Mouse (Mus musculus): ENCODE measurements around the gene Tomm5. TPM values are rescaled to one million over a fixed set of nuclear protein-coding genes. Genes with fewer than 3 reads are reported as not detected.

Gene Tomm5
- polyA plus RNA-seq, 1 experiment from 2014 or later = 150 TPM

Other genes with a start within 250 kb of the Tomm5 start
- gene Grhpr, start 126.7 kb downstream of the Tomm5 start, polyA plus RNA-seq (2015; fragmentation: Nextera tagmentation; extraction: Ambion mirVana) = 23.9 and 27.2 TPM in 2 replicates
- 44.5 and 48.7 TPM in 2 replicates for gene Zbtb5, start 95.7 kb downstream of the Tomm5 start, polyA plus RNA-seq (2015; fragmentation: Nextera tagmentation; extraction: Ambion mirVana)
- gene Polr1e, start 89.5 kb downstream of the Tomm5 start, polyA plus RNA-seq (2015; fragmentation: Nextera tagmentation; extraction: Ambion mirVana) = 31.7 and 33.2 TPM in 2 replicates
- gene Fbxo10, start 23.5 kb downstream of the Tomm5 start, polyA plus RNA-seq (2015; fragmentation: Nextera tagmentation; extraction: Ambion mirVana) = 18.0 and 21.1 TPM in 2 replicates
- 1.7 and 2.4 TPM in 2 replicates for gene Frmpd1, start 76.8 kb upstream of the Tomm5 start, polyA plus RNA-seq (2015; fragmentation: Nextera tagmentation; extraction: Ambion mirVana)
- gene Trmt10b, start 189.0 kb upstream of the Tomm5 start, polyA plus RNA-seq (2015; fragmentation: Nextera tagmentation; extraction: Ambion mirVana) = 25.5 and 28.6 TPM in 2 replicates
- gene Dcaf10, start 234.0 kb upstream of the Tomm5 start, polyA plus RNA-seq (2015; fragmentation: Nextera tagmentation; extraction: Ambion mirVana) = 7.4 and 7.7 TPM in 2 replicates
- 31.7 and 32.6 TPM in 2 replicates for gene Exosc3, start 234.6 kb upstream of the Tomm5 start, polyA plus RNA-seq (2015; fragmentation: Nextera tagmentation; extraction: Ambion mirVana)

Data from midbrain, embryonic 16.5 days (tissue).